Mouse (Mus musculus) liver, embryonic 14.5 days (tissue): ENCODE measurements at regions not wholly inside any gene's neighbourhood (a gene's known extent, or its start where the extent isn't known, plus 50 kb on each side); places are given as distances from the start of the nearest gene placed in this dataset.

Source experiments
- CTCF ChIP-seq: IDR thresholded peaks from 2 replicates; pipeline ENCODE4 v1.5.1; 2016; ENCODE audit warnings: antibody characterized with exemption, low read depth, control low read depth
- EP300 ChIP-seq: IDR thresholded peaks from 2 replicates; pipeline ENCODE4 v1.6.1; 2016; ENCODE audit warnings: antibody characterized with exemption, low read depth

DNA sequence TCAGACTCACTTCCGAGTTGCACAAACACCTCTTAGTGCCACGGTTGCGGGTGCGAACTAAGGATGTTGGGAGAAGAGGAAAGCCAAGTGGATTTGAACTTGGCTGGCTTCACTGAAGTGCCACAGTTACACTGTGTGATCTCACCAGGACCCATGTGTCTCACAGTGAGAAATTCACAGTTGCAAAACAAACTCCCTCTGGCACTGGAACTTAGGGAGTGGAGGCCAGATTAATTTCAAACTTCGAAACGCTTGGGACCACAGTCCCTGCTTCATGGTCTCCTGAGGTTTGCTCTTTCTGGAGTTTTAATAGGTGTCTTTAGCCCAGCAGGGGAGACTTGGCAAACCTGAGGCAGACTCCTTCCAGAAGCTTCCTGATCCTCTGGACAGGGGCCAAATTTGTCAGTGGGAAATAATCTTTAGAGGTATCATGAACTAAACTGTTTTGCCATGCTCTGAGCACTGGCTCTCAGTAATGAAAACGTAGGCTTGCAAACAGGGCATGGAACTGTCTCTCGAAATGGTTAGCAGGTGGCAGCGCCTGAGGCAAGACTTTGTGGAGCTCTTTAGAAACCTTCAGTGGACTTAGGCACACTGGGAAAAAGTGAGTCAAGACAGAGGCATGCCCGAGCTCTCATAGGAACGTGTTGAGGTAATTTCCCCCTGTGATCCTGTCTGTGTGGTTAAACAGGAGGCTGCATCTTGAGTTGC is 121.2 kb upstream of the Gm5148 start:
- TF ChIP-seq CTCF: no peak
- no peak for TF ChIP-seq EP300
